Mouse (Mus musculus) megakaryocyte, embryonic 14.5 days (primary cell): ENCODE measurements at regions not wholly inside any gene's neighbourhood (a gene's known extent, or its start where the extent isn't known, plus 50 kb on each side); places are given as distances from the start of the nearest gene placed in this dataset.
A peak's percentile ranks its signal among the peaks of the same experiment; 100 is the strongest.

Experiments used
- H3K27me3 ChIP-seq: replicated peaks from 2 replicates; pipeline ENCODE3; 2012; ENCODE audit warnings: inconsistent platforms
- H3K36me3 ChIP-seq: replicated peaks from 2 replicates; pipeline ENCODE3; 2012; ENCODE audit warnings: low read length, inconsistent platforms, mixed read lengths
- H3K4me1 ChIP-seq: 2 replicates; pipeline ENCODE4 v1.6.1; 2012; ENCODE audit warnings: inconsistent platforms
- H3K4me3 ChIP-seq: replicated peaks from 2 replicates; pipeline ENCODE3; 2012; ENCODE audit warnings: moderate library complexity, mild to moderate bottlenecking, inconsistent platforms
- H3K9me3 ChIP-seq: 2 replicates; pipeline ENCODE4 v1.6.1; 2012; ENCODE audit warnings: inconsistent platforms
- FLI1 ChIP-seq: IDR thresholded peaks from 2 replicates; pipeline ENCODE4 v1.6.1; 2012; ENCODE audit warnings: low read length, inconsistent platforms, mixed read lengths
- GATA1 ChIP-seq: IDR thresholded peaks from 3 replicates; pipeline ENCODE4 v1.6.1; 2012; ENCODE audit warnings: mixed read lengths, low read length, inconsistent platforms, borderline replicate concordance

GRCm38 (mm10) chr6:31625055-31625454, 61.3 kb upstream of the Podxl start:
- H3K36me3 ChIP-seq = peaks cover 31% of the 10 kb centered on the region
- peaks cover 13% of the 10 kb centered on the region for H3K9me3 ChIP-seq
- H3K4me1 ChIP-seq = peaks cover 83% of the 10 kb centered on the region
- H3K27me3 ChIP-seq = no peaks in the 10 kb centered on the region
- no peak overlapping the region for H3K4me3 ChIP-seq
- TF ChIP-seq GATA1 (no peak), FLI1 (no peak)

- Histone ChIP-seq H3K4me3 (peak overlapping the region; percentile 65), H3K4me1 (peaks cover 83% of the 10 kb centered on the region), H3K27me3 (no peaks in the 10 kb centered on the region), H3K9me3 (peaks cover 13% of the 10 kb centered on the region), H3K36me3 (peaks cover 31% of the 10 kb centered on the region)
- TF ChIP-seq GATA1 = no peak
- no peak for TF ChIP-seq FLI1
Observed at GRCm38 (mm10) chr6:31624374-31624773, 60.6 kb upstream of the Podxl start.

- H3K27me3 ChIP-seq = no peaks in the 10 kb centered on the region
- peaks cover 25% of the 10 kb centered on the region for H3K36me3 ChIP-seq
- peaks cover 13% of the 10 kb centered on the region for H3K9me3 ChIP-seq
- no peak overlapping the region for H3K4me3 ChIP-seq
- TF ChIP-seq GATA1 (no peak), FLI1 (no peak)
- H3K4me1 ChIP-seq = peaks cover 83% of the 10 kb centered on the region
Observed at GRCm38 (mm10) chr6:31621023-31621422, 57.2 kb upstream of the Podxl start.

GRCm38 (mm10) chr6:31618852-31619251, 55.1 kb upstream of the Podxl start:
- Histone ChIP-seq H3K27me3 (no peaks in the 10 kb centered on the region), H3K4me1 (peaks cover 83% of the 10 kb centered on the region), H3K4me3 (no peak overlapping the region), H3K36me3 (peaks cover 25% of the 10 kb centered on the region), H3K9me3 (peaks cover 13% of the 10 kb centered on the region)
- TF ChIP-seq FLI1 = no peak
- no peak for TF ChIP-seq GATA1

DNA sequence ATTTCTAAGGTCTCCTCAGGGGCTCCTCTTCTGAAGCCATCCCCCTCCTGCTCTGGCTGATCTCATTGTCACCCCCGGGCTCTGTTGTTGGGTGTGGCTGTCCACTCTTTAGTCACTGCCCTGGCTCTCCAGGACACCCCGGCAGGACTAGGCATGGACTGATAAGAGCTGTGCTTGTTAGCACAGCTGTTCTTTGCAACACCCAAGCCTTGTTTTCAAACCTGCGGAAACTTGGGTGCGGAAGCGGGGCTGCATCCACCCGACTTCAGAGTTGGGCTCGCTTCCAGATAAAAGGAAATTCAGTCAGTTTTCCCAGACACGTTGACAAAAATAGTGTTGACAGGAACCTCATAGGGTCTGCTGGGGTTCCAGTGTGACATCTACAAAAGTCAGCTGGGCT, 53.6 kb upstream of the Podxl start:
- peak overlapping the region; percentile 24 for H3K4me3 ChIP-seq
- 0 out of 2 replicates have a peak, but pooled peaks cover 2% of the 10 kb centered on the region for H3K9me3 ChIP-seq
- no peaks in the 10 kb centered on the region for H3K27me3 ChIP-seq
- H3K36me3 ChIP-seq = peaks cover 14% of the 10 kb centered on the region
- peaks cover 93% of the 10 kb centered on the region for H3K4me1 ChIP-seq
- TF ChIP-seq GATA1 (no peak), FLI1 (no peak)

DNA sequence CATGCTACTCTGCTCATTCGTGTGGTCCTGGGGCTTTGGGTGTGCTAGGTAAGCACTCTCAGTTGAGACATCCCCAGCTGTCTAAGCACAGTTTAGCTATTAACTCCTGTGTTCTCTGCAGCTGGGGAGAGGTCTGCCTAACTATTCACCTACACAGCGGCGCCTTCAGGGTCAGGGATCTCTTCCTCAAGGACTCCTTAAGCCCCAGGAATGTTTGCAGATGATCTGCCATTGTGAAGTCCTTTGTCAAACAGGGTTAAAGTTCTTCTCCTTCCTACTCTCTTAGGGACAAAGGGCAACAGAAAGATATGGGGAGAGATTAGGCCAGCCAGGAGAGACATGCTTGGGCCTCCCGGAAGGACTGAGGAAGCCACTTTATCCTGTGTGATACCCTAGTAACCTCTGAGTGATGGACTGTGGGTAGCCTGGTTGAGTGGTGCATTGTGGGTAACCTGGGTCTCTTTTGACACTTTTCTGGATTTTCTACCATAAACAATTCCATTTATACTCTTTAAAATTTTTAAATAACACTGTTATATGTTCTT, 51.7 kb upstream of the Podxl start:
- Histone ChIP-seq H3K9me3 (no peaks in the 10 kb centered on the region), H3K27me3 (no peaks in the 10 kb centered on the region)

GRCm38 (mm10) chr6:31614563-31614962, 50.8 kb upstream of the Podxl start:
- H3K36me3 ChIP-seq = peaks cover 6% of the 10 kb centered on the region
- no peaks in the 10 kb centered on the region for H3K9me3 ChIP-seq
- no peak for TF ChIP-seq GATA1
- no peak for TF ChIP-seq FLI1
- H3K27me3 ChIP-seq = no peaks in the 10 kb centered on the region
- peak overlapping the region; percentile 92 for H3K4me3 ChIP-seq
- H3K4me1 ChIP-seq = peaks cover 95% of the 10 kb centered on the region

More for the DNA sequence above, 51.7 kb upstream of the Podxl start:
- H3K4me1 ChIP-seq = peaks cover 97% of the 10 kb centered on the region
- peak overlapping the region; percentile 92 for H3K4me3 ChIP-seq
- peaks cover 6% of the 10 kb centered on the region for H3K36me3 ChIP-seq
- TF ChIP-seq FLI1 = no peak
- peak; percentile 65; the same call in 2 of the 3 replicates for TF ChIP-seq GATA1

- peak overlapping the region; percentile 92 for H3K4me3 ChIP-seq
- peaks cover 88% of the 10 kb centered on the region for H3K4me1 ChIP-seq
- no peaks in the 10 kb centered on the region for H3K9me3 ChIP-seq
Observed at GRCm38 (mm10) chr6:31613590-31614319, 50.0 kb upstream of the Podxl start.

More at GRCm38 (mm10) chr6:31613590-31614319, 50.0 kb upstream of the Podxl start:
- Histone ChIP-seq H3K27me3 (no peaks in the 10 kb centered on the region), H3K36me3 (peaks cover 6% of the 10 kb centered on the region)
- TF ChIP-seq FLI1 (no peak), GATA1 (no peak)
